Mouse (Mus musculus) G1E (cell line): ENCODE measurements around the gene Tmem209. TPM values are rescaled to one million over a fixed set of nuclear protein-coding genes. Genes with fewer than 3 reads are reported as not detected.

ENCODE experiments used
- ATAC-seq: 2 replicates; pipeline ENCODE4 v1.8.0; 2016; ENCODE audit warnings: mild to moderate bottlenecking; ENCODE audit not compliant: insufficient number of reproducible peaks, poor library complexity, low FRiP score, severe bottlenecking; ENCODE audit errors: extremely low read depth
- DNase-seq: peaks from one replicate; pipeline ENCODE4 v3.0.0; 2012; ENCODE audit warnings: low spot score
- H3K27me3 ChIP-seq: 2 replicates; pipeline ENCODE4 v1.6.1; 2012; ENCODE audit warnings: mild to moderate bottlenecking, low read length, inconsistent platforms; ENCODE audit not compliant: insufficient read depth
- H3K36me3 ChIP-seq: replicated peaks from 2 replicates; pipeline ENCODE3; 2012; ENCODE audit warnings: mild to moderate bottlenecking, inconsistent platforms
- H3K4me1 ChIP-seq: 2 replicates; pipeline ENCODE4 v1.6.1; 2012; ENCODE audit warnings: low read depth, low read length, inconsistent platforms, mixed read lengths; ENCODE audit not compliant: insufficient read depth
- H3K4me3 ChIP-seq: 2 replicates; pipeline ENCODE4 v1.5.1; 2012; ENCODE audit warnings: low read depth, mild to moderate bottlenecking, inconsistent platforms, low read length, moderate library complexity, mixed read lengths
- H3K9me3 ChIP-seq: replicated peaks from 2 replicates; pipeline ENCODE4 v1.6.1; 2012; ENCODE audit warnings: inconsistent platforms
- CTCF ChIP-seq: IDR thresholded peaks from 2 replicates; pipeline ENCODE4 v1.5.1; 2012; ENCODE audit warnings: low read depth, low read length, inconsistent platforms, mixed read lengths
- GATA1 ChIP-seq: IDR thresholded peaks from 2 replicates; pipeline ENCODE4 v1.6.1; 2012; ENCODE audit warnings: borderline replicate concordance, low read length, inconsistent platforms, mixed read lengths
- GATA2 ChIP-seq: IDR thresholded peaks from 2 replicates; pipeline ENCODE4 v1.6.1; 2012; ENCODE audit warnings: low read depth, low read length, inconsistent platforms, borderline replicate concordance
- POLR2AphosphoS5 ChIP-seq: IDR thresholded peaks from 2 replicates; pipeline ENCODE4 v1.6.1; 2012; ENCODE audit warnings: low read depth, low read length, inconsistent platforms; ENCODE audit not compliant: insufficient replicate concordance
- TAL1 ChIP-seq: conservative IDR thresholded peaks from 2 replicates; pipeline ENCODE4 v1.6.1; 2012; ENCODE audit warnings: low read depth, low read length, inconsistent platforms, mixed read lengths
- polyA plus RNA-seq: library from polyadenylated mRNA; stranded (reverse); fragments of >175 nt; gene quantifications from 2 replicates; pipeline ENCODE4 v1.2.3, GENCODE M21; 2012
- total RNA-seq, 2 experiments: library from RNA; stranded (forward) in 1 of 2; stranded (reverse) in 1 of 2; fragments of 200-1000 nt in 1 of 2; fragments of >200 nt in 1 of 2; fragmentation: Nextera tagmentation in 1 of 2; gene quantifications; 2 replicates each; pipeline ENCODE4 v1.2.3; 2014 to 2017

Gene Tmem209
- total and polyA plus RNA-seq, 3 experiments = 2.6 to 120 (median 36.8) TPM

DNA sequence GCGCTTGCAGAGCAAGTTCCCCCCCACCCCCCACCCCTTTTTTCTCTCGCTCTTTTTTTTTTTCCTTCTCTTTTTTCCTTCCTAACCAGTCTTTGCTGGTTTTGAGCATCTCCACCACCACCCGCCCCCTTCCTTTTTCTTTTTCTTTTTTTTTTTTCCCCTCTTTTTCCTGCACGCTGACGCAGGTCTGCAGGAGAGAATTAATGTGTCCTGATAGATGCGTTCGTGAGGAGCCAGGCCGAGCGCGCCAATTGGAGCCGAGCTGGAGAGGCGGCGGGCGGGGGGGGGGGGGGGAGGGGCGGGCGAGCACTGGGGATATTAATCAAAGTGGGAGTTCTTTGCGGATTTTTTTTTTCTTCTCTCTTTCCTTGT lies 37.7 kb upstream of the Tmem209 start:
- DNase-seq = no peak
- H3K36me3 ChIP-seq = no peaks in the 10 kb centered on the region
- H3K4me3 ChIP-seq = no peak overlapping the region
- no peaks in the 10 kb centered on the region for H3K9me3 ChIP-seq
- H3K27me3 ChIP-seq = peaks cover 43% of the 10 kb centered on the region
- no peak for ATAC-seq
- no peak for TF ChIP-seq GATA1
- no peak for TF ChIP-seq GATA2
- TF ChIP-seq CTCF = no peak
- no peak for TF ChIP-seq POLR2AphosphoS5
- TF ChIP-seq TAL1 = no peak
- peaks cover 3% of the 10 kb centered on the region; the same call in 1 of the 2 replicates for H3K4me1 ChIP-seq

DNA sequence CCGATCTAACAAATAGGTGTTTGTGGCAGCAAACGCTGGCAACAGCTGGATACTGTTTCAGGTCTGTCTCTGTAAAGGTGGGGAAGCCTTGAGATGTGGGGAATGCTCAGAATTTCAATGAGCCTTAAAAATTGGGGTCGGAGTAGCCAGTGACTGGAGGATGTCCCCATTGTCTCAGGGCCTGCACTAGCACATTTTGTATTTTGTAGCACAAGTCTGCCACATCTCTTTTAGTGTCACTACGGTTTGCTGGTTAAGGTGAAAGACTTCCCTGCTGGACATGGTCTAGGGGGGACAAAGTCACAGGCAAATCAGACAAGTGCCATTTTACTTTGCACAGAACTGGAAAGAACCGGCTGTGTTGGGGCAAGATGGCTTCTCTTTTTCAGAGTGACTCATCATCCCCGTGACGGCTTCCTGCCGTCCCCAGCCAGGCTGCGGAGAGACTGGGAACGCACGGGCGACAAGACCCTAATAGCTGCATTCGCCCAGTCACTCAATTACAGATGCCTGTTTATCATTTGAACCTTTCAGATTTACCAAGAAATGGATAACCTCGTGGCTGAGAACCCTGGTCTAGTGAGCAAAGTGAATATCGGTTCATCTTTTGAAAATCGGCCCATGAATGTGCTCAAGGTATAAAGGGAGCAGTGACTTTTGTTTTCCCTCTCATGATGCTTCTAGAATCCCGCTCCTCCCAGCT lies 37.1 kb upstream of the Tmem209 start:
- no peaks in the 10 kb centered on the region for H3K36me3 ChIP-seq
- H3K27me3 ChIP-seq = peaks cover 41% of the 10 kb centered on the region
- no peak overlapping the region for H3K4me3 ChIP-seq
- ATAC-seq (no peak), DNase-seq (no peak)
- peaks cover 3% of the 10 kb centered on the region; the same call in 1 of the 2 replicates for H3K4me1 ChIP-seq
- no peaks in the 10 kb centered on the region for H3K9me3 ChIP-seq
- TF ChIP-seq TAL1 (no peak), GATA1 (no peak), CTCF (no peak), GATA2 (no peak), POLR2AphosphoS5 (no peak)

DNA sequence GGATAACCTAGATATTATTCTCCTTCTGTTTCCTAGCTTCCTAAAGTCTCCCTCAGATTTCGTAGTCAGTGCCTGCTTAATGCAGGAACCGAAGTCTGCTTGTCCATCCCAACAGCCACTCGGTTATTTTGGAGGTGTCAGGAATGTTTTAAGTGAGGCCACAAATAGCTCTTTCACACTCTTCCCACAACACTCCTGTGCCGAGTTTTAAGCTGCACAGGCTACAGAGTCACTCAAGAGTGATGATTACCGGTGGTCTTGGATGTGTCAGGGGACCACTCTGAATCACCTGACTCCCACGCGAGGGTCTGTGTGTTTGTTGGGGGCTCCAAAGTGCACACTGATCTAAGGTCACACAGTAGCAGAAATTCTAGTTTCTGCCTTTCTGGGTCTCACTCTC lies 36.1 kb upstream of the Tmem209 start:
- DNase-seq (no peak), ATAC-seq (no peak)
- TF ChIP-seq GATA2 = no peak
- TF ChIP-seq GATA1 = no peak
- no peak for TF ChIP-seq CTCF
- no peak for TF ChIP-seq TAL1
- no peak for TF ChIP-seq POLR2AphosphoS5
- Histone ChIP-seq H3K27me3 (peaks cover 47% of the 10 kb centered on the region), H3K36me3 (no peaks in the 10 kb centered on the region), H3K9me3 (no peaks in the 10 kb centered on the region), H3K4me1 (peaks cover 3% of the 10 kb centered on the region; the same call in 1 of the 2 replicates), H3K4me3 (no peak overlapping the region)

DNA sequence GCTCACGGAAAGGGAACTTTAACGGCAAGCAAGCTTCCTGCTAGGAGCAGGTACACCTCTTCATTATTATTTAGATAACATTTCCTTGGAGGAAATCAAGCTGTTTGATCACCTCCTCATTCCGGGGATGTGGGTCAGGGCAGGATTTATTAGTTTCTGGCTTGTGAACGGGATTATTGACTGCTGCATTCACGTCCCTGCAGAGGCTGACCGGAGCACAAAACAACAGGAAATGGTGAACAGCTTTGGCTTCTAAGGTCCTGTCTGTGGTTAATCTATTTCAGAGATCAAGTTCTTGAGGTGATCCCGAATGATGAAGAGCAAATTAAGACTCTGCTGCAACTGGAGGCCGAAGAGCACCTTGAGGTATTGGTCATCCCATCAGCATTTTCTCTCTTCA lies 34.3 kb upstream of the Tmem209 start:
- no peak for TF ChIP-seq TAL1
- no peak for TF ChIP-seq POLR2AphosphoS5
- TF ChIP-seq GATA2 = no peak
- TF ChIP-seq GATA1 = no peak
- TF ChIP-seq CTCF = no peak
- Histone ChIP-seq H3K9me3 (no peaks in the 10 kb centered on the region), H3K4me3 (no peak overlapping the region), H3K27me3 (peaks cover 45% of the 10 kb centered on the region), H3K36me3 (no peaks in the 10 kb centered on the region), H3K4me1 (no peaks in the 10 kb centered on the region)
- ATAC-seq = no peak
- DNase-seq = no peak

DNA sequence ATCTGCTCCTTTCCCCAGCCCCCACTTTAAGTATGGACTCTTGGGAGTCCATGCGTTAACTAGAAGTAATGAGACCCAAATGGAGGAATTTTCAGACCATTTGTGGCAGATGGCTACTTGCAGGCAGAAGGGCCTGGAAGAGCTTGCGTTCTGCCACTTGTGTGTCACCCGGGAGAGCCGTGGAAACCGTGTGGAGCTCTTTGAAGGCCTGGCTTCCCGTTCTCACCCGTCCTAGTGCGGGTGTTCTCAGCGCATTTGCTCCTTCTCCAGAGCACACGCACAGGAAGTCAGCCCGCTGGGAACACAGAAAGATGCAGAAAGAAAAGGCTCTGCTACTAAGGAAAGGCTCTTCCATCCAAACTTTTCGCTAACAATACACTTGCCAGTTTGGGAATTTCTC lies 33.5 kb upstream of the Tmem209 start:
- no peak for TF ChIP-seq GATA2
- TF ChIP-seq GATA1 = no peak
- TF ChIP-seq CTCF = no peak
- no peak for TF ChIP-seq TAL1
- TF ChIP-seq POLR2AphosphoS5 = no peak

DNA sequence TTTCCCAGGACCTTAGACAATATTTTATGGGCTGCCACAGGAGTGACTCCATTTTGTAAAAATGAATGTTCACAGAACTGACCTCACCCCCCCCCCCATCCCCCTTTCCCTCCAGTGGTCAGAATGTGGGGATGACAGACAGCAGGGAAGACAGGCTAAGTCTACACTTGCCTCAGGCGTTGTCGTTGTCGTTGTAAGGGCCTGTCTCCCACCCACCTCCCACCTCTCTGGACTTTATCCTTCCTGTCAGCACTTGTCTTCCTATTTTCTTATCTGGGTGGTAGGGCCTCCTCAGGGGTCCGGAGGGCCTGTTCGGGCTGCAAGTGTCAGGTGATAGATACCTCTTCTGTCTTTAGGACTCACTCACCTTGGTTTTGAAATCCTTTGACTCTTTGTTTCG lies 32.7 kb upstream of the Tmem209 start:
- ATAC-seq = no peak
- DNase-seq = no peak
- Histone ChIP-seq H3K36me3 (no peaks in the 10 kb centered on the region), H3K27me3 (peaks cover 45% of the 10 kb centered on the region), H3K9me3 (no peaks in the 10 kb centered on the region), H3K4me1 (no peaks in the 10 kb centered on the region), H3K4me3 (no peak overlapping the region)
- TF ChIP-seq POLR2AphosphoS5 (no peak), GATA1 (no peak), GATA2 (no peak), CTCF (no peak), TAL1 (no peak)

More for the DNA sequence above, 33.5 kb upstream of the Tmem209 start:
- Histone ChIP-seq H3K27me3 (peaks cover 47% of the 10 kb centered on the region), H3K36me3 (no peaks in the 10 kb centered on the region), H3K4me3 (no peak overlapping the region), H3K4me1 (no peaks in the 10 kb centered on the region), H3K9me3 (no peaks in the 10 kb centered on the region)
- DNase-seq (no peak), ATAC-seq (no peak)
